Mouse (Mus musculus): Measurements from ENCODE around the gene Vps26c.

Vps26c gene

DNA sequence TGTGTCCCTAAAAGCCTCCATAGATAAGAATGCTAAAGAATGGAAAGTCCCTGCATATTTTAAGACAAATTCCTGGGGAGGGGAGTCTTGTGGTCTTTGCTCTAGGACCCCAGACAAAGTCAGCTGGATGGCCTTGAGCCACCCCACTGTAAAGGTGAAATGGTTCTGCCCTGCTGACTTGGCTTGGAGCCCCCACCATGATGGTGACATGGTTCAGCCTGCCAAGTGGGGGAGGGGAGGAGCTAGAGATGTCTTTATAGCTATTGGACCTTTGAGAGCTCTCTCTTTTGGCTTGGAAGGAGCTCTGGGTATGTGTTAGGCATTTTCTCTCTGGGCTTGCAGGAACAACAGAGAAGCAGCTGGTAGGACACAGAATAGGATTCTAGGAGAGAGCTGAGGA lies 25.3 kb upstream of the Vps26c start:
- intact Hi-C loops (cut with DNase I): no loop called here

DNA sequence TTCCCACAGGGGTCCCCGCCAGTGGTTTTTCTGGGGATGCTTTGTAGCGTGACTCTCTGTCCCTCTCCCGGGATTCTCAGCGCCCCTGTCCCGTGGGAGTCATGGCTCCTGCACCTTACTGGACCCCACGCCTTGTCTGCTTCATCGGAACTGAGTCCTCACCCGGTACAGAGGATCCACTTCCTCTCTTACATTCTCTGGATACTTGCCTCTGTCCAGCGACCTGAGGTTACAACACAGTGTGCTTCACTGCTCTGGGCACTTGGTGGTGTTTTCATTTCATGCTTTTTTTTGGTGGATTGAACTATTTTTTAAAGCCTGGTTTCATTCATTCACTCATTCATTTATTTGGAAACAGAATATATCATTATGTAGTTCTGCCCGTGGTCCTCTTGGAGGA lies 23.2 kb upstream of the Vps26c start:
- intact Hi-C loops (cut with DNase I): no loop called here

DNA sequence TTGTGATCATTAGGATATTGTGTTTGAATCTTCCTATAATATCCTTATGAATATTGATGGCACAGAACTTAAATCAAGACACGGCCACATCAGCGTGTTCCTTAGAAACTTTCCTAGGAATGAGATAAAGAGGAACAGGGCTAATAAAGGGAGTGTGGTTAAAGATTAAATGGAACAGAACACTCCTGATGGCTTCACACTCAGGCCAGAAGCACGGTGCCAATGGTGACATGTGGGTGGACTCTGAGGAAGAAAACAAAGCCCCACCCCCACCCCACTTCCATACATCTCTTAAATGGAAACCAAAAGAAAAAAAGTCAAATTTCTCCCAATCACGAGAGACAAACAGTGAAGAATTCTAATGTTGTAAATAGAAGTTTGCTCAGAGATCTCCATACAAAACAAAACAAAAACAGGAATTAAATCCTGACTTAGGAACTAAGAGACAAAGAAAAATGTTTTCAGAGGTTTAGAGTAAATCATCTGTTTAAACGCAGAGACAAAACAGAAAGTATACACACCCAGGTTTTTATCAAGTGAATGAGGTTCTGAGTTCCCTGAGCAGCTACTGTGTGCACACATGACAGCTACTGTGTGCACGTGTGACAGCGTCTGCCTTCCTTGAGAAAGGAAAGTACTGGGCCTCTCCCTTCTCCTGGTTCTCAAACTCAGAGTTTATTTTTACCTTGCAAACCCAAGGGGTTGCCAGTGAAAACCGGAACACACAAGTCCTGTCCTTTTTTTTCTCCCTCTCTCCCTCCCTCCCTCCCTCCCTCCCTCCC lies 19.3 kb upstream of the Vps26c start:
- intact Hi-C loops (cut with DNase I): no loop called here

DNA sequence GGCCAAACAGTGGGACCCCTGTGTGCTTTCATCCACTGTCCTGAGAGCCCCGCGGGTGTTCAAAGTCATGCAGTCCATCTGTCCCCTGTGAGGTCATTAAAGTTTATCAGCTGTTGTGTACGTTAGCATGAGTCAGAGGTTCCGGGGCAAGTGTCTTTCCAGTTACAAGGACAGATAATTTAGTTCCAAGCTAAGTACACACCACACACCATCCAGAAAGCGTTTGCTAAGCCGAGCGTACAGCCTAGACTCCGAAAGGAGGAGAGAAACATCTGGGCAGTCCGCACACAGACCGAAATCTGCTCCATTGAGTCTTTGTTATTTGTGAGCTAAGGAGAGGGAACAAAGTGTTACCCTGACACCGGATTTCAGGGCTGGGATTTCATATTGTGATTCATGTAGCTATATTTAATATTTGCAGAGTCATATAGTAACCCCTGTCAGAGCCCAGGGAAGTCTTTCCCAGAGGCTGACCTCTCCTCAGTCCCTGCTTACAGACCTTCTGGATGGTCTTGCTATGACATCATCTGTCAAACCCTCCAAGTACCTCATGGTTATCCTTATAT lies 18.0 kb upstream of the Vps26c start:
- intact Hi-C loops (cut with DNase I): no loop called here

DNA sequence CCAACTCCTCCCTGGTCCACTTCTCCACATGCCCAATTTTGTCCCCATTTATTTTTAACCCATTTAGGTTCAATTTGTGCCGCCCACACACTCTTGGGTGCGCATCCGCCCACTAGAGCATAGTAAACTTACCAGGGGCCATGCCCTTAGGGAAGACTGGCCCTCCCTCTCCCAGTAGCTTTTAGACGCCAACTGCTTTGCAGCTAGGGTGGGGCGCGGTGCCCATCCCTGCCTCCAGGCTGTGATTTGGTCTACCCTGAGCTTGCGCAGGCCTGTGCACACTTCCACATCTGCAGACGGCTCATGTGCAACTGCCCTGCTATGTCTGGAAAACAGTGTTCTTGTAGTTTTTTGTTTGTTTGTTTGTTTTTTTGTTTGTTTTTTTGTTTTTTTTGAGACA lies 16.3 kb upstream of the Vps26c start:
- intact Hi-C loops (cut with DNase I): no loop called here

DNA sequence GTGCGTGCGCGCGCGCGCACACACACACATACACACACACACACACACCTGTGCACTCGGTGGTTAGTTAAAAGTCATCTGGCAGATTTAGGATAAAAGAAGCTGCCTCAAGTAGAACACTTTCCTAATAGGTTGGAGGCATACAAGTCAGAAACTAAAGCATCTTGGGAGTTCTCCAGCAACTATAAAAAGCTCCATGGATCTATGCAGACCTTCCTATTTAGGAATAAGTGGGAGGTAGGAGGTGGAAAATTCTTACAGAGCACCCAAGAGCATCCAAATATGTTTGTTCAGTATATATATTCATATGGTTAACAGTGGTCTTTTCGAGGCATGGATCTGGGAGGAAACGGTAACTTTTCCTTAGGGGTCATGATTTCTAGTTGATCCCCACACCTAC lies 13.5 kb upstream of the Vps26c start:
- intact Hi-C loops (cut with DNase I): no loop called here

DNA sequence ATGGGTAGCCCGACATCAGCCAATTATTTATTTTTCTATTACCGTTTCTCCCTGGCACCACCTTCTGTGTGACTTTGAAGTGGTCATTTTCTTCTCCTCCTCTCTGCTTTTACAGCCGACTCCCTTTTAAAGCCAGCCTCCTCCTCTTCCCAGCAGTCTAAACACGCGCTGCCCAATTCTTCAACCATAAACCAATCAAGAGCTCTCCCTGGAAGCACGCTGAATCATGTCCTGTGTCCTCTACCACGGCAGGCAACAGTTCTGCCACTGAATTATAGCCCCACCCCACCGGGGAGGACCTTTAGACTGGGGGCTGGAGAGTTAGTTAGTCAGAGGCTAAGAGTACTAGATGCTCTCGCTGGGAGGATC lies 10.5 kb upstream of the Vps26c start:
- intact Hi-C loops (cut with DNase I): no loop called here

DNA sequence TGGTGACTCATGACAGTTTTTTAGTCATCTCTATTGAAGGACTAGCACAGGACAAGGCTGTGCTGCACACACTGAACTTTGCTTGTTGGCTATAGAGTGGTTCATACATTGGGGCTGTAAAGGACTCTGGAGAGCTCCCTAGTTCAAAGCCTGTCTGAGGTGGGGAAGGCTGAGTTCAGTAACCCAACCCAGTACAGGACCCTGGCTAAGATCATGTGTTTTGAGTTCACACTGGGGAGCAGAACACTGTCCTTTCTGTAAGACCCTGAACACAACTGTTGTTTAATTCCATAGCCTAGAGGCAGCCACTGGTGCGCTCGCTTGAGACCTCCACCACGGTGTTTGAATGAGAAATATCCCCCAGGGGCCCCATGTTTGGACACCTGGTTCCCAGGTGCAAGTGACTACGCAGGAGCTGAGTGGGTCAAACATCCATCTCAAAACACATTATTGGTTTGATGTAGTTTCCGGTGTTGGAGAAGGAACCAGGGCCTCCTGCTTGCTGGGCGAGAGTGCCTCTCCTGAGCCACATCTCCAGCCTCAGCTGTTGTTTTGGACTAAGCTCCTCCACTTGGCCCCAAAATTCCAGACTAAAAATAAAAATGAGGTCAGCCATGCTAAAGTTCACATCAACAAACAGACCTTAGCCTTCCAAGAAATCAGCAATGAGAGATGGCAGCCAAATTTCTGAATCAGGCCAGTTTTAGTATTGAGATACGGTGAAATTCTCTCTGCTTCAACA lies 10.0 kb upstream of the Vps26c start:
- intact Hi-C loops (cut with DNase I): no loop called here

DNA sequence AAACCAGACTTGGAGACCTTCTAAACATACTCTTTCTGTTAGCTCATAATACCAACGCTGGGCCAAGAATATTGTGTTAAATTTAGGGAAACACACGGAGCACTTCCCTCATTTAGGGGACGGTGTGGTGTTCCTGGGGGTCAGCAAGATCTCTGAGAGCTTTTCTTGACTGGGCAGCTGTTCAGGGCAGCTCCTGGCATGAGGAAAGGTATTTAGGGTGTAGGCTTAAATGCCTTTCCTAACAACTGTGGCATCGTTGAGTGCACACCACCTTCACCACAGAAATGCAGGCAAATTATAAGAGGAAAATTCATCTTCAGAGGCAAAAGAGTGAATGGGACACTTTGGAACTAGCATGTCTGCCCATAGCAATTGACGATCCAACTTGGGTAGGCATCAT lies 9.1 kb upstream of the Vps26c start:
- intact Hi-C loops (cut with DNase I): no loop called here

DNA sequence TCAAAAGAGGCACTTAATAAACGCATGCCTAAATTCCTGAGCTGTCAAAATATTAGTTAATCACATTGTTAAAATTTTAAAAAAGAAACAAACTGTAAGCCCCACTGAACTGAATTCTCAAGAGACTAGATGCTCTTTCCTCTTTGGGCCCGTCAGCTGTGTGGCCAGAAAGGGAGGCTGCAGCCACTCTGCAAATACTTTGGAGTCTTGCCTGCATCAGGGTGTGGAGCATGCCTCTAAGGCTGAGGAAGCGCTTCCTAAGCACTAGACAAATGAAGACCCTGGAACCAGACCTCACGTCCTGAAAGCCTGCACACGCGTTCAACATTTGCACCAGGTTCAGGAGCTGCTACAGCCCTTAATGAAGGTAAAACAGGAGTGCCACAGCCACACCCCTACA lies 7.0 kb upstream of the Vps26c start:
- intact Hi-C loops (cut with DNase I): no loop called here

DNA sequence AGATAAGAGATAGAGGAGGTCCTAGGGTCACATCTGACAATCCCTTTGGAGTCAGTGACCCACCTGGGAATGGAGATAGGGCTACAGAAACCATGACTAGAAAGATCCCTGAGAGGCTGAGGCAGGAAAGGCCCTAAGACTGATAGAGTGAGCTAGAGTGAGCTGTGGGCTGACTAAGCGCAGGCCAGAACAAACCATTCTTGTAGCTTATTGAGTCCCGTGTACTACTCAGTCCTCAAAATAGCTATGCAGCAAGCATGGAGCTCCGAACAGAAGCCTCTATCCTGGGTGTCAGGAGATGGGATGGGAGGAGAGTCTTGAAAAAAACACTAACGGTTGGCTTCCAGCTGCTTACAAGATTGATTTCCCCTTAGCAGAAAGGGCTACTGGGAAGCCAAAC lies 4.6 kb upstream of the Vps26c start:
- intact Hi-C loops (cut with DNase I): loop anchor here (2.0 kb wide), 1 partner anchor 38 kb away; no protein-coding TSS in a partner anchor

DNA sequence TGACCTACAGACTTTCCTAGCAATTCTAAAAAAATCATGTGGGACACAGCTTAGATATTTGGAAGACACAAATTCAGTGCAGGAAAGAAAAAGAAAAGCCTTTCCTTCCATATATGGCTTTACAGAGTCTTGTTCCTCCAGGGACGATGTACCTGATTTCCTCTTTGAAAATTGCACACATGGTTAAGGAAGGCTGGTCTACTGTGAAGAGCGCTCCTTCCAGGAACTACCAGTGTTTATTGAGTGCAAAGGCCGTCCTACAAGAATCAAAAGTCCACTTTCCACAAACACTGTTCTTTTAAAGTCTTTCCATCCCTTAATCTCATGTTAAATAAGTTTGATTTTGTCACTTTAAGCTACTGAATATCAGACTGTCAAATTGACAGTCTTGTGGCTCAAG lies 916 bp upstream of the Vps26c start:
- intact Hi-C loops (cut with DNase I): loop anchor here (10.0 kb wide), 1 partner anchor 187 kb away; no protein-coding TSS in a partner anchor

DNA sequence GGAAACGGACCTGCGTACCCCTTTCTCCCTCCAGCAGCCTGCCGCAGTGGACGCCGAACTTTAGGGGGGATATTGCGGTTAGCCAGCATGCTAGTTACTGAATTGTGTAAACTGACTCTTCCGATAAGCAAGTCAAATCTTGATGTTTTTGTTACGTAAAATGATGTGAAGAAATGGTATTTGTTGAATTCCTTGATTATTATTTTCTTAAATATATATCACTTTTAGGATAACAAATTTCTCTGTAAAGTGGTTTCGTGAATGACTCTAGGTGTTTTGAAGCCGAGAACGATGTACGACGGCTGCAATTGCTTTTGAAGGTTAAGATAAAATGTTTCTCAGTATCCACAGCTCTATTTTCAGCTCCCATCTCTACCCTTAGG lies 513 bp upstream of the Vps26c start:
- intact Hi-C loops (cut with DNase I): loop anchor here (10.0 kb wide), 1 partner anchor 188 kb away; no protein-coding TSS in a partner anchor

DNA sequence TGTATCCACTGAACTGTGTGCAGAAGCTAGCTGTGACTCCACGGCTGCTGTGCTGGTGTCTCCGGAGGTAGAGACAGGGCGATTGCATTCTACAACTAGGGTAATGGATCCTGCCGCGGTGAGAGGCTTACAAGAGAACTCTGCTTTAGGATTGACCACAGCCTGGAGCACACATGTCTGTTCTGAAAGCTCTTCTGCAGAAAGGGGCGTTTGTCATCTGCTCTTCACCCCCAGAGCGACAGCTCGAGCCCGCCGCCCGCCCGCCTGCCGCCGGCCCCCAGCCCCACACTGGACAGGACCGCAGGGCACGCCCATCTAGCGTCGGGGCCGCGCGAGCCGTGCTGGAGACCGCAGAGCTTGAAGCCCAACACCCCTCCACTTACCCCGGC lies 681 bp downstream of the Vps26c start:
- intact Hi-C loops (cut with DNase I): loop anchor here (10.0 kb wide), 1 partner anchor 189 kb away; no protein-coding TSS in a partner anchor

DNA sequence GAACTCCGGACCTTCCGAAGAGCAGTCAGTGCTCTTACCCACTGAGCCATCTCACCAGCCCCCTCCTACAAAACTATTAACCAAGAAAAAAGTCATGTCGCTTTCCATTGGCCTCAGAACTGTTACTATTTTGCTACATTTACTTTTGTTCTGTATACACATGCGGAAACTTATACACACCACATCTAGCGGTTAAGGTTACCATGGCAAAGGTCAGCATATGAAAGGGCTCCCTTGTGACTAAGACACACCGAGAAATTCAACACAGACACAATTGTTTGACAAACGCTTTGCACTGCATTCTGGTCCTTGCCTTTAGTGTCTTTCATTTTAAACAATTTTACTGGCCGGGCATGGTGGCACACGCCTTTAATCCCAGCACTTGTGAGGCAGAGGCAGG lies 1.9 kb downstream of the Vps26c start:
- intact Hi-C loops (cut with DNase I): loop anchor here (10.0 kb wide), 1 partner anchor 190 kb away; no protein-coding TSS in a partner anchor

DNA sequence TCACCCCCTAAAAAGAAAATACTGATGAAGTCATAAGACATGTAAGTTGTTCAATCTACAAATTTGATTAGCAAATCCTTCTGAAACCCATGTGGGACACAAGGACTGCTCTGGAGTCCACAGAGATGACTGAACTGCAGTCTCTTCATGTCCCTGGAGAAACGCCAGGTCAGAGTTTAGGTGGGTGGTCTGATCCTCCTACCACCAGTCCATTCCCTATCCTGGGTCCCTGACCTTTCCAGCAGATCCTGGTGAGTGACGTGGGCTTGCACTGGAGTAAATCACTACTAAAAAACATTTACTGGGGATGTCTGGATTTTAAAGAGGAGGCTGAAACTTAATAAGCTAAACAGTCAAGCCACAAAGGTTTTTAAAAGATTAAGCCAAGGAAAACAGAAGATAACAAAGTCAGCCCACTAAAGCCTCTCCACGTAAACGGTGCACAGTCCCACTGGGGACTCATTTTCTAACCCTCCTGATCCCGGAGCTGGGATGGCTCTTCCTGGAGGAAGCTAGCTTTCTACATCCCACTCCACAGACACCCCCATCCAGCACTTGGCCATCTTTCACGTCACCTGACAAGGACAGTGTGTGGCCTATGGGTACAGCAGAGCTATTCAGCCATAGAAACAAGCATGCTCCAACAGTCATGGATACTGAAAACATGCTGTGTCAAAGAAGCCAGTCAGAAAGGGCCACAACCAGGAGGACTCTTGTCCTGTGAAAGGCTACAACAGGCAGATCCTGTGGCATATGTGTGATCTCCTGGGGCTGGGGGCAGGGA lies 2.8 kb downstream of the Vps26c start:
- intact Hi-C loops (cut with DNase I): loop anchor here (10.0 kb wide), 1 partner anchor 191 kb away; no protein-coding TSS in a partner anchor

DNA sequence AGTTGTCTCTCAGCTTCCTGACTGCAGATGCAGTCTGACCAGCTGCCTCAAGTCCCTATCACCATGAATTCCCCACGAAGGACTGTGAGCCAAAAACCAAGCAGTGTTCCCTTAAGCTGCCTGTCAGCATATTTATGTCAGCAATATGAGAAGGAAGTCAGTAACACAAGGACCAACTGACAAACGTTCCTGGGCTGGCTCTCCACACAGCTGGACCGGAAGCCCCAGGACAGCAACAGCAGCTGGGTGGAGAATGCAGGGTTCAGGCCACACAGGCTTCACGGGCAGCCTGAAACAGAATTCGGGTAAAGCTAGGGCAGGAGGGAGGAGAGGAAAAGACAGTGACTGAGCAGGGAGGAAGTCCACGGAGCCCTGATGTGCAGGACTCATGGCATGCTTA lies 7.6 kb downstream of the Vps26c start:
- intact Hi-C loops (cut with DNase I): loop anchor here (5.0 kb wide), 2 partner anchors 47 to 98 kb away; no protein-coding TSS in a partner anchor

DNA sequence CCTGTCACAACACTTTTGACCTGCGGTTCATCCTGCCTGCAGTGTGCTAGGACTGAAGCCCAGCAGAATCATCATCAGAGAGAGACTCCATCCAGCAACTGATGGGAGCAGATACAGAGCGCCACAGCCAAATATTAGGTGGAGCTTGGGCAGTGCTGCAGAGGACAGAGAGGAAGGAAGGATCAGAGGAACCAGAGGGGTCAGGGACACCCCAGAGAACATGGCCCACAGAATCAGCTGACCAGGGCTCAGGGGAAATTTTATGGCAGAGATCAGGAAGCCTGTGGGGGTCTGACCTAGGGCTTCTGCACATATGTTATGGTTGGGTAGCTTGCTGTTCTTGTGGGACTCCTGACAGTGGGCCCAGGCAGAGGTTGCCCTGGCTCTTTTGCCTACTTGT lies 9.0 kb downstream of the Vps26c start:
- intact Hi-C loops (cut with DNase I): loop anchor here (5.0 kb wide), 2 partner anchors 45 to 100 kb away; no protein-coding TSS in a partner anchor

DNA sequence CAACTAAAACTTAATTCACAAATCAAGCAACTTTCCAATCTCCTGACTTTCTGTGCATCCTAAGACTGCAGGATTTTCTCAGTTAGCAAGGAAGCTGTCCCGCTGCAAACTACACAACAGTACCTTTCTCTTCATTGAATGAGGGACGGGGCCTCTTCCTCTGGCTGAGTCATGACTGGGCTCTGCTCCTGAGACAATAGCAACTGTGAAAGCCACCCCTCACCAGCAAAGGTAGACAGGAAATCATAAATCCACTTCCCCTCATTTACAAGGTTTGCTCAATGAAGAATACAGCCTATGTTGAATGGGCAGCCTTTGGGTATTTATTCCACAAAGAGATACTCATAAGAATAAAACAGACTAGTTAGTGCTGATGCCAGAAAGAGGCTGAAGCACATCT lies 16.6 kb downstream of the Vps26c start:
- intact Hi-C loops (cut with DNase I): no loop called here

DNA sequence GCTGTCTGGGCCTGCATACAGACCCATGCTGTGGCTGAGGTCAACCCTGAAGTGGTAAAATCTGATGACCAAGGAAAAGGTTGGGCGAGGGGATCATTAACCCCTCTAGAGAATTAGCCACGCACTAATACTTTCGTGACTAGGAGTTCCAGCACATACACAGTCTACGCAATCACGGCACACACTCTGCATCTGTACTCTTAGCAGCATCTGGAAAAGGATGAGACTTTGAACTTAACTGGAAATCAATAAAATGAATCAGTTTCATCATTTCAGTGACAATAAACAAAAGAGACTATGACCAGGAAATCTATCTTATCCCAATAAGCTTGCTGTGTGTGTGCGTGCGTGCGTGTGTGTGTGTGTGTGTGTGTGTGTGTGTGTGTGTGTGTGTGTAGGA lies 17.9 kb downstream of the Vps26c start:
- intact Hi-C loops (cut with DNase I): no loop called here

DNA sequence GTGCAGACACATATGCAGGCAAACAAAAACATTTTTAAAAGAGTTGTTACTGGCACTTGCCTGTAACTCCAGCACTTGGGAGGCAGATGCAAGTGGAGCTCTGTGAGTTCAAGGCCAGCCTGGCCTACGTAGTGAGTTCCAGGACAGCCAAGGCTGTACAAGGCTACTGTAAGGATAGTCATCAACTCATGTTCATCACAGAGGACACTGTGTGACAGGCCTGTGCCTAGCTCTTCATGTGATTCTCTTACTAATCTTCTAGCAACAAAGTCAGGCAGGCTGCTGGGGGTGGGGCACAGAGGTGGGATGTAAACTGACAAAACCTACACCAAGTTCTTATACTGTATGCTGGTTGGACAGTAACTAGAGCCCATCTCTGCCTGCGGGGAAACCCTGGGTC lies 19.6 kb downstream of the Vps26c start:
- intact Hi-C loops (cut with DNase I): no loop called here

Measured in adrenal gland (tissue).